ENCODE assay signal across 15 mouse cellular contexts in genomic region chr4:149913709-149914370, GRCm38 (mm10). TPM values are rescaled to one million over a fixed set of nuclear protein-coding genes. Genes with fewer than 3 reads are reported as not detected.
DNase-seq lines count a peak whose midpoint lies in the region; ATAC-seq and TF ChIP-seq lines count a peak whose summit lies in the region.
"Had no signal": no experiment of that assay in that cellular context is flagged by ENCODE, and none has a peak within 500 bp of the region (broad histone marks: within the 10 kb centered on the region; RNA-seq: fewer than 3 reads in every experiment).

No protein-coding gene starts in this region.

- no peaks in the 10 kb centered on the region for H3K9me3 ChIP-seq in hindbrain, embryonic 13.5 days
- H3K9me3 ChIP-seq in hindbrain, embryonic 16.5 days (ENCODE audit: control insufficient read depth, low read length), result no peaks in the 10 kb centered on the region
- no peaks in the 10 kb centered on the region for H3K9me3 ChIP-seq in stomach, embryonic 16.5 days (replicated peaks; ENCODE audit: control insufficient read depth, low read length)
- no peaks in the 10 kb centered on the region for H3K9me3 ChIP-seq in stomach, postnatal 0 days (ENCODE audit: control insufficient read depth, low read length)
- no peaks in the 10 kb centered on the region for H3K9me3 ChIP-seq in limb, embryonic 10.5 days (replicated peaks)
- H3K9me3 ChIP-seq: heart, embryonic 10.5 days; hindbrain, embryonic 15.5 days; liver, embryonic 12.5 days had no signal

- no peaks in the 10 kb centered on the region for H3K27me3 ChIP-seq in hindbrain, embryonic 13.5 days
- no peaks in the 10 kb centered on the region for H3K27me3 ChIP-seq in hindbrain, embryonic 16.5 days (replicated peaks; ENCODE audit: control insufficient read depth, insufficient read depth, low read length)
- H3K27me3 ChIP-seq in stomach, embryonic 16.5 days (ENCODE audit: control insufficient read depth, insufficient read depth, low read length), result no peaks in the 10 kb centered on the region
- H3K27me3 ChIP-seq in stomach, postnatal 0 days (ENCODE audit: control insufficient read depth, insufficient read depth, low read length), result no peaks in the 10 kb centered on the region
- H3K27me3 ChIP-seq in limb, embryonic 10.5 days (ENCODE audit: low read depth, poor library complexity, severe bottlenecking), result no peaks in the 10 kb centered on the region
- H3K27me3 ChIP-seq: hindbrain, embryonic 15.5 days had no signal

- no peak for ATAC-seq in hindbrain, embryonic 13.5 days (ENCODE audit: low FRiP score)
- no peak for ATAC-seq in hindbrain, embryonic 16.5 days
- ATAC-seq in stomach, embryonic 16.5 days (ENCODE audit: insufficient read depth, low FRiP score), result no peak
- no peak for ATAC-seq in stomach, postnatal 0 days (ENCODE audit: low FRiP score, low TSS enrichment)
- ATAC-seq: liver, embryonic 12.5 days had no signal

- no peak overlapping the region for H3K9ac ChIP-seq in hindbrain, embryonic 13.5 days
- no peak overlapping the region for H3K9ac ChIP-seq in hindbrain, embryonic 16.5 days (ENCODE audit: low read depth, low read length)
- 0 out of 2 replicates have a peak overlapping the region, but pooled peaks have one; percentile 18 for H3K9ac ChIP-seq in stomach, embryonic 16.5 days (ENCODE audit: low read length)
- H3K9ac ChIP-seq in stomach, postnatal 0 days (ENCODE audit: low read length), result no peak overlapping the region
- H3K9ac ChIP-seq: hindbrain, embryonic 15.5 days; liver, embryonic 12.5 days had no signal

- intact Hi-C loops in left cerebral cortex, postnatal 36 days (cut with DNase I), result no loop called here

- H3K4me1 ChIP-seq in hindbrain, embryonic 13.5 days (replicated peaks), result peaks cover 39% of the 10 kb centered on the region
- peaks cover 9% of the 10 kb centered on the region; the same call in 1 of the 2 replicates for H3K4me1 ChIP-seq in hindbrain, embryonic 16.5 days (ENCODE audit: control insufficient read depth, insufficient read depth, low read depth, low read length)
- H3K4me1 ChIP-seq in stomach, embryonic 16.5 days (ENCODE audit: control insufficient read depth, insufficient read depth, low read length), result peaks cover 29% of the 10 kb centered on the region
- H3K4me1 ChIP-seq in stomach, postnatal 0 days (replicated peaks; ENCODE audit: control insufficient read depth, insufficient read depth), result 0 out of 2 replicates have a peak, but pooled peaks cover 5% of the 10 kb centered on the region
- peaks cover 89% of the 10 kb centered on the region for H3K4me1 ChIP-seq in limb, embryonic 10.5 days

- 71% methylated on average over 7 of the region's 7 CpGs for WGBS in hindbrain, embryonic 13.5 days
- 68% methylated on average over 7 of the region's 7 CpGs for WGBS in hindbrain, embryonic 16.5 days
- 79% methylated on average over 7 of the region's 7 CpGs for WGBS in stomach, embryonic 16.5 days
- 76% methylated on average over 7 of the region's 7 CpGs for whole genome bisulfite sequencing in stomach, postnatal 0 days
- 67% methylated on average over 7 of the region's 7 CpGs for WGBS in limb, embryonic 10.5 days

- no peaks in the 10 kb centered on the region for H3K36me3 ChIP-seq in hindbrain, embryonic 13.5 days
- H3K36me3 ChIP-seq in hindbrain, embryonic 16.5 days (ENCODE audit: control insufficient read depth, insufficient read depth, low read length), result no peaks in the 10 kb centered on the region
- H3K36me3 ChIP-seq in stomach, embryonic 16.5 days (ENCODE audit: control insufficient read depth, insufficient read depth, low read length), result no peaks in the 10 kb centered on the region
- H3K36me3 ChIP-seq in stomach, postnatal 0 days (ENCODE audit: control insufficient read depth, insufficient read depth, low read length), result no peaks in the 10 kb centered on the region
- H3K36me3 ChIP-seq in limb, embryonic 10.5 days, result no peaks in the 10 kb centered on the region; the same call in 1 of the 2 replicates
- H3K36me3 ChIP-seq: heart, embryonic 10.5 days; hindbrain, embryonic 15.5 days; liver, embryonic 12.5 days had no signal

- no peak overlapping the region for H3K4me3 ChIP-seq in hindbrain, embryonic 13.5 days
- H3K4me3 ChIP-seq in hindbrain, embryonic 16.5 days (ENCODE audit: low read length), result no peak overlapping the region
- no peak overlapping the region for H3K4me3 ChIP-seq in stomach, embryonic 16.5 days (replicated peaks; ENCODE audit: low read length)
- H3K4me3 ChIP-seq in stomach, postnatal 0 days (ENCODE audit: low read depth, low read length), result no peak overlapping the region
- H3K4me3 ChIP-seq in limb, embryonic 10.5 days, result no peak overlapping the region
- H3K4me3 ChIP-seq: heart, embryonic 10.5 days; hindbrain, embryonic 15.5 days; liver, embryonic 12.5 days; myocyte had no signal

- peak overlapping the region; percentile 23; the same call in 1 of the 2 replicates for H3K27ac ChIP-seq in hindbrain, embryonic 13.5 days
- no peak overlapping the region for H3K27ac ChIP-seq in hindbrain, embryonic 16.5 days (ENCODE audit: low read depth, low read length)
- H3K27ac ChIP-seq in stomach, embryonic 16.5 days (ENCODE audit: low read length), result no peak overlapping the region
- H3K27ac ChIP-seq in stomach, postnatal 0 days (replicated peaks), result no peak overlapping the region
- peak overlapping the region; percentile 83 for H3K27ac ChIP-seq in limb, embryonic 10.5 days
- H3K27ac ChIP-seq: heart, embryonic 10.5 days; hindbrain, embryonic 15.5 days; liver, embryonic 12.5 days had no signal

- TF ChIP-seq EP300 in stomach, postnatal 0 days (optimal IDR thresholded peaks at IDR 0.05), result no peak

- DNase-seq in stomach, postnatal 0 days (ENCODE audit: low spot score), result no peak
- DNase-seq in limb, embryonic 10.5 days (ENCODE audit: low spot score), result no peak
- no peak for DNase-seq in layer of hippocampus, adult 8-10 months (ENCODE audit: low spot score in 2 of 2)
- DNase-seq in layer of hippocampus, adult 18-20 months (ENCODE audit: low spot score in 2 of 2), result no peak
- no peak for DNase-seq in left cerebral cortex, postnatal 36 days (ENCODE audit: low spot score in 2 of 2)
- DNase-seq: cerebellum, adult 9-10 months; right cerebral cortex, adult 18-20 months; thymus, postnatal 14 days had no signal

- H3K4me2 ChIP-seq in hindbrain, embryonic 13.5 days, result no peak overlapping the region
- H3K4me2 ChIP-seq in hindbrain, embryonic 16.5 days (ENCODE audit: low read length), result no peak overlapping the region
- H3K4me2 ChIP-seq in stomach, embryonic 16.5 days (ENCODE audit: low read depth, low read length), result no peak overlapping the region
- H3K4me2 ChIP-seq in stomach, postnatal 0 days (replicated peaks; ENCODE audit: low read depth), result no peak overlapping the region
- H3K4me2 ChIP-seq: hindbrain, embryonic 15.5 days; liver, embryonic 12.5 days had no signal

- no peak for TF ChIP-seq CTCF in stomach, postnatal 0 days (IDR thresholded peaks at IDR 0.05; ENCODE audit: low read depth)

RNA-seq across cellular contexts. Expression of gene Spsb1, which starts 41.0 kb away (rescaled TPM):
- polyA plus RNA-seq in hindbrain, embryonic 13.5 days (2015; fragmentation: Nextera tagmentation; extraction: Ambion mirVana), result 7.2 and 7.8 TPM in 2 replicates
- polyA plus RNA-seq in hindbrain, embryonic 16.5 days (2015; fragmentation: Nextera tagmentation; extraction: Ambion mirVana), result 10.1 TPM in 2 replicates
- polyA plus RNA-seq in stomach, embryonic 16.5 days (2015; fragmentation: Nextera tagmentation; extraction: Ambion mirVana), result 14.6 and 17.0 TPM in 2 replicates
- polyA plus RNA-seq in stomach, postnatal 0 days (2015; fragmentation: Nextera tagmentation; extraction: Ambion mirVana), result 10.0 and 13.1 TPM in 2 replicates
- polyA plus RNA-seq in limb, embryonic 10.5 days (2016; fragmentation: Nextera tagmentation; extraction: Ambion mirVana), result 13.7 and 18.8 TPM in 2 replicates
- total RNA-seq in layer of hippocampus, adult 8-10 months (2022), result 10 to 100 TPM; 19.4 to 41.1 (median 33.3) TPM
- 10 to 100 TPM; 27.2 to 36.3 TPM for total RNA-seq in layer of hippocampus, adult 18-20 months (2021)
- total RNA-seq in left cerebral cortex, postnatal 36 days (2021), result 10 to 100 TPM; 17.1 to 19.0 TPM

Comparison
In these comparisons a context has a peak if more than half of its experiments do, and no peak if none do; other contexts are left out.
1. H3K27ac ChIP-seq: peak in hindbrain, embryonic 13.5 days (single experiment) and limb, embryonic 10.5 days (single experiment); none in hindbrain, embryonic 16.5 days (single experiment), stomach, embryonic 16.5 days (single experiment) and stomach, postnatal 0 days (single experiment).